Mouse (Mus musculus): ENCODE measurements around the gene C1ql4.
"Not testable (repeated sequence)": the region's sequence is repeated elsewhere in the genome, so short reads cannot be mapped to it uniquely, and the experiment has no call there.

C1ql4 gene

GRCm38 (mm10) chr15:99097840-99098492, 10.3 kb upstream of the C1ql4 start:
- DNase-seq, result peak; percentile 36

- DNase-seq, result peak; percentile 58
These were observed 9.3 kb upstream of the C1ql4 start for GRCm38 (mm10) chr15:99096831-99097500.

- peak; percentile 45 for DNase-seq
These were observed 8.6 kb upstream of the C1ql4 start for GRCm38 (mm10) chr15:99096061-99096793.

GRCm38 (mm10) chr15:99095356-99095755, 7.7 kb upstream of the C1ql4 start:
- no peak for DNase-seq

GRCm38 (mm10) chr15:99094631-99095270, 7.1 kb upstream of the C1ql4 start:
- DNase-seq, result no peak

- DNase-seq, result no peak
These were observed 6.0 kb upstream of the C1ql4 start for GRCm38 (mm10) chr15:99093291-99094258.

GRCm38 (mm10) chr15:99092870-99093269, 5.3 kb upstream of the C1ql4 start, which contains the start of gene Dnajc22:
Gene Dnajc22 (plus strand): TSS chr15:99093170.
- no peak for DNase-seq

GRCm38 (mm10) chr15:99089069-99089468, 1.5 kb upstream of the C1ql4 start:
- DNase-seq, result no peak

- DNase-seq, result peak; percentile 72
These were observed 675 bp upstream of the C1ql4 start for GRCm38 (mm10) chr15:99088292-99088691.

- peak; percentile 60 for DNase-seq
These were observed 1.6 kb downstream of the C1ql4 start for GRCm38 (mm10) chr15:99085997-99086396.

GRCm38 (mm10) chr15:99084618-99085017, 3.0 kb downstream of the C1ql4 start:
- no peak for DNase-seq

- DNase-seq, result peak; percentile 73
These were observed 3.6 kb downstream of the C1ql4 start for GRCm38 (mm10) chr15:99083867-99084557.

GRCm38 (mm10) chr15:99083258-99083657, 4.4 kb downstream of the C1ql4 start:
- DNase-seq, result peak; percentile 70

GRCm38 (mm10) chr15:99082840-99083239, 4.8 kb downstream of the C1ql4 start:
- no peak for DNase-seq

- DNase-seq, result no peak
These were observed 5.3 kb downstream of the C1ql4 start for GRCm38 (mm10) chr15:99082322-99082721.

- no peak for DNase-seq
These were observed 7.8 kb downstream of the C1ql4 start for GRCm38 (mm10) chr15:99079804-99080203.

GRCm38 (mm10) chr15:99078181-99078910, 9.3 kb downstream of the C1ql4 start:
- no peak for DNase-seq

- DNase-seq, result not testable (repeated sequence)
These were observed 11.6 kb downstream of the C1ql4 start for GRCm38 (mm10) chr15:99076011-99076410.

GRCm38 (mm10) chr15:99074600-99075333, 12.8 kb downstream of the C1ql4 start:
- peak; percentile 98 for DNase-seq
